Mouse (Mus musculus): ENCODE measurements around the gene Tvp23b.

DNA sequence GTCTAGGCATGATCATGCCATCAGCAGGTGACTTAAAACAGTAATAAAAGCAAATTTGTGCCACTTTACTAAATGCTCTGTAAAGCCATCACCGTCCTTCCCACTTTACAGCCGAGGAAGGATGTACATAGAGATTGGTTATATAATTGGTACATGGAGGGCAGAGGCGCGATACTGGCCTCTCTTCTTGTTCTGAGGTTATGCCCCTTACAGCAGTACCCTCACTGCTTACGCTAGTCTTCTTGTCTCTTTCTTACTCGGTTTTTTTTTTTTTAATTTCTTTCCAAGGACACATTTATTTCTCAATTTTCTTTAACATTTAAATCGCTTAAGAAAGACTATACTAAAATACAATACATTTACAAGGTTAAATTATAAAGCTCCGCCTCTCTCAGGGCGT is 527 bp upstream of the Tvp23b start:
- TF ChIP-seq POLR2A (IDR thresholded peaks at IDR 0.05; ENCODE audit: low read depth, low read length) (no peak), CTCF (IDR thresholded peaks at IDR 0.05; ENCODE audit: extremely low read depth, insufficient read length, insufficient replicate concordance, low read depth, low read length) (no peak)
